Mouse (Mus musculus) CH12.LX (cell line): ENCODE data around the gene Card10. TPM values are rescaled to one million over a fixed set of nuclear protein-coding genes. Genes with fewer than 3 reads are reported as not detected.
A peak's percentile ranks its signal among the peaks of the same experiment; 100 is the strongest.

ENCODE experiments used
- DNase-seq: peaks from one replicate; pipeline ENCODE4 v3.0.0-alpha.2; 2013; ENCODE audit errors: extremely low read depth
- H3K27ac ChIP-seq: 2 replicates; pipeline ENCODE4 v1.5.1; 2012; ENCODE audit warnings: low read depth, mild to moderate bottlenecking, control low read depth, moderate library complexity; ENCODE audit not compliant: insufficient read depth
- H3K27me3 ChIP-seq: replicated peaks from 2 replicates; pipeline ENCODE3; 2012; ENCODE audit warnings: inconsistent platforms
- H3K36me3 ChIP-seq, 2 experiments: replicated peaks in 1 of 2; 2 replicates each; pipeline versions ENCODE3 to v1.6.1; 2012; ENCODE audit warnings: inconsistent platforms in 1 of 2, low read length in 1 of 2, mild to moderate bottlenecking in 1 of 2, mixed read lengths in 1 of 2, moderate library complexity in 1 of 2; ENCODE audit not compliant: control insufficient read depth in 1 of 2, insufficient read depth in 1 of 2
- H3K4me1 ChIP-seq, 2 experiments: 2 replicates each; pipeline ENCODE4 v1.6.1; 2012; ENCODE audit warnings: inconsistent platforms in 1 of 2, moderate library complexity in 1 of 2; ENCODE audit not compliant: insufficient read depth in 2 of 2, control insufficient read depth in 1 of 2
- H3K4me2 ChIP-seq: 2 replicates; pipeline ENCODE4 v1.6.1; 2012; ENCODE audit warnings: low read depth, mild to moderate bottlenecking, control low read depth; ENCODE audit not compliant: poor library complexity, insufficient read depth, severe bottlenecking
- H3K4me3 ChIP-seq, 3 experiments: fragments of 150-350 bp in 1 of 3; sonication (generic) in 1 of 3; replicated peaks in 1 of 3; 2 replicates each; pipeline versions ENCODE3 to v1.5.1; 2011 to 2012; ENCODE audit warnings: low read depth in 2 of 3, low read length in 2 of 3, mild to moderate bottlenecking in 2 of 3, moderate library complexity in 2 of 3, control low read depth in 1 of 3, improper control_type of control experiment in 1 of 3, inconsistent platforms in 1 of 3, mixed read lengths in 1 of 3; ENCODE audit not compliant: poor library complexity in 1 of 3
- H3K79me2 ChIP-seq: replicated peaks from 2 replicates; pipeline ENCODE4 v1.6.1; 2012; ENCODE audit warnings: mild to moderate bottlenecking, moderate library complexity; ENCODE audit not compliant: control insufficient read depth, poor library complexity, insufficient read depth, severe bottlenecking; ENCODE audit errors: extremely low read depth
- H3K9ac ChIP-seq: 2 replicates; pipeline ENCODE4 v1.6.1; 2012; ENCODE audit warnings: low read depth, mild to moderate bottlenecking, control low read depth, moderate library complexity; ENCODE audit not compliant: insufficient read depth
- H3K9me3 ChIP-seq: replicated peaks from 2 replicates; pipeline ENCODE3; 2012; ENCODE audit warnings: low read length, inconsistent platforms, mixed read lengths
- BHLHE40 ChIP-seq: IDR thresholded peaks from 2 replicates; pipeline ENCODE4 v1.6.1; 2011; ENCODE audit warnings: mild to moderate bottlenecking, low read depth, low read length, improper control_type of control experiment
- CTCF ChIP-seq, 2 experiments: IDR thresholded peaks in 1 of 2; conservative IDR thresholded peaks in 1 of 2; 2 replicates each; pipeline ENCODE4 v1.5.1; 2011 to 2012; ENCODE audit warnings: low read depth in 2 of 2, low read length in 2 of 2, improper control_type of control experiment in 1 of 2, inconsistent platforms in 1 of 2, mild to moderate bottlenecking in 1 of 2, moderate library complexity in 1 of 2
- E2F4 ChIP-seq: IDR thresholded peaks from 2 replicates; pipeline ENCODE4 v1.6.1; 2011; ENCODE audit warnings: low read depth, low read length, improper control_type of control experiment; ENCODE audit not compliant: insufficient replicate concordance
- ELF1 ChIP-seq: IDR thresholded peaks from 2 replicates; pipeline ENCODE4 v1.6.1; 2014; ENCODE audit warnings: low read depth, mild to moderate bottlenecking, inconsistent platforms, low read length, improper control_type of control experiment
- EP300 ChIP-seq: IDR thresholded peaks from 2 replicates; pipeline ENCODE4 v1.6.1; 2011; ENCODE audit warnings: low read length, improper control_type of control experiment
- GABPA ChIP-seq: IDR thresholded peaks from 2 replicates; pipeline ENCODE4 v1.6.1; 2012; ENCODE audit warnings: low read depth, low read length, improper control_type of control experiment, inconsistent platforms; ENCODE audit not compliant: insufficient replicate concordance
- HCFC1 ChIP-seq: IDR thresholded peaks from 2 replicates; pipeline ENCODE4 v1.6.1; 2012; ENCODE audit warnings: low read depth, mild to moderate bottlenecking, inconsistent platforms, low read length, improper control_type of control experiment
- IRF4 ChIP-seq: IDR thresholded peaks from 2 replicates; pipeline ENCODE4 v1.6.1; 2014; ENCODE audit warnings: low read depth, mild to moderate bottlenecking, inconsistent platforms, low read length, improper control_type of control experiment
- JUND ChIP-seq: conservative IDR thresholded peaks from 2 replicates; pipeline ENCODE4 v1.6.1; 2011; ENCODE audit warnings: low read depth, low read length, improper control_type of control experiment
- KAT2A ChIP-seq: IDR thresholded peaks from 2 replicates; pipeline ENCODE4 v1.6.1; 2012; ENCODE audit warnings: low read length, improper control_type of control experiment, inconsistent platforms; ENCODE audit not compliant: insufficient replicate concordance
- MAX ChIP-seq: IDR thresholded peaks from 2 replicates; pipeline ENCODE4 v1.6.1; 2011; ENCODE audit warnings: low read length, improper control_type of control experiment
- MEF2A ChIP-seq: IDR thresholded peaks from 2 replicates; pipeline ENCODE4 v1.6.1; 2014; ENCODE audit warnings: low read depth, mild to moderate bottlenecking, inconsistent platforms, low read length, improper control_type of control experiment, borderline replicate concordance
- MXI1 ChIP-seq: IDR thresholded peaks from 2 replicates; pipeline ENCODE4 v1.6.1; 2011; ENCODE audit warnings: mild to moderate bottlenecking, low read depth, low read length, improper control_type of control experiment
- NELFE ChIP-seq: IDR thresholded peaks from 2 replicates; pipeline ENCODE4 v1.6.1; 2011; ENCODE audit warnings: low read depth, low read length, improper control_type of control experiment
- RAD21 ChIP-seq: IDR thresholded peaks from 2 replicates; pipeline ENCODE4 v1.6.1; 2011; ENCODE audit warnings: low read depth, mild to moderate bottlenecking, low read length, improper control_type of control experiment, moderate library complexity
- RCOR1 ChIP-seq: conservative IDR thresholded peaks from 2 replicates; pipeline ENCODE4 v1.6.1; 2012; ENCODE audit warnings: low read depth, mild to moderate bottlenecking, inconsistent platforms, low read length, improper control_type of control experiment
- SMC3 ChIP-seq: IDR thresholded peaks from 2 replicates; pipeline ENCODE4 v1.6.1; 2011; ENCODE audit warnings: low read depth, low read length, improper control_type of control experiment
- UBTF ChIP-seq: IDR thresholded peaks from 2 replicates; pipeline ENCODE4 v1.6.1; 2012; ENCODE audit warnings: low read depth, mild to moderate bottlenecking, inconsistent platforms, low read length, improper control_type of control experiment, moderate library complexity
- USF1 ChIP-seq: IDR thresholded peaks from 2 replicates; pipeline ENCODE4 v1.6.1; 2014; ENCODE audit warnings: low read depth, mild to moderate bottlenecking, inconsistent platforms, low read length, improper control_type of control experiment
- USF2 ChIP-seq: conservative IDR thresholded peaks from 2 replicates; pipeline ENCODE4 v1.6.1; 2011; ENCODE audit warnings: low read depth, low read length, improper control_type of control experiment
- ZKSCAN1 ChIP-seq: IDR thresholded peaks from 2 replicates; pipeline ENCODE4 v1.6.1; 2012; ENCODE audit warnings: low read depth, inconsistent platforms, low read length, improper control_type of control experiment, borderline replicate concordance
- ZNF384 ChIP-seq: IDR thresholded peaks from 2 replicates; pipeline ENCODE4 v1.6.1; 2012; ENCODE audit warnings: low read depth, low read length, improper control_type of control experiment, inconsistent platforms
- dilution Hi-C: fragments of 300-500 bp; cut with MboI; formaldehyde crosslinking; loops from 2 replicates; pipeline ENCODE4 v1.14.3; 2020; ENCODE audit warnings: low sequenced_read_pairs; ENCODE audit not compliant: extremely low pct_unique_long_range_greater_than_20kb, extremely low pct_ligation_motif_present
- in situ Hi-C: fragments of 300-500 bp; cut with MboI; formaldehyde crosslinking; loops from 3 replicates; pipeline ENCODE4 v1.14.3; 2019; ENCODE audit warnings: low sequenced_read_pairs, low pct_ligation_motif_present, low pct_unique_long_range_greater_than_20kb, mixed read lengths
- polyA plus RNA-seq: library from polyadenylated mRNA; unstranded; fragments of >175 nt; gene quantifications from 2 replicates; pipeline ENCODE4 v1.2.1, GENCODE M21; 2012; ENCODE audit warnings: low read depth; ENCODE audit not compliant: insufficient read length
- total RNA-seq, 2 experiments: library from RNA; depleted of rRNA; stranded (reverse); fragments of 300-350 nt in 1 of 2; fragments of >200 nt in 1 of 2; gene quantifications; 2 replicates each; pipeline ENCODE4 v1.2.3; 2012 to 2014

Gene Card10
- total and polyA plus RNA-seq, 3 experiments: 0.08 TPM; not detected in 2

GRCm38 (mm10) chr15:78779690-78780089 is 23.2 kb downstream of the Card10 start:
- H3K36me3 ChIP-seq: no peaks in the 10 kb centered on the region
- peaks cover 28% of the 10 kb centered on the region for H3K27me3 ChIP-seq
- peaks cover 7 to 34% of the 10 kb centered on the region in 2 experiments for H3K4me1 ChIP-seq
- dilution Hi-C loops: no loop called here
- no peak for TF ChIP-seq USF1
- TF ChIP-seq EP300: no peak
- no peak for TF ChIP-seq NELFE
- TF ChIP-seq KAT2A: no peak
- TF ChIP-seq ELF1: no peak
- TF ChIP-seq MAX: no peak
- TF ChIP-seq E2F4: no peak
- no peak for TF ChIP-seq JUND
- no peak for TF ChIP-seq IRF4
- TF ChIP-seq MEF2A: no peak
- no peak for TF ChIP-seq RCOR1
- TF ChIP-seq GABPA: no peak
- no peak for TF ChIP-seq ZKSCAN1
- TF ChIP-seq CTCF (conservative IDR thresholded peaks at IDR 0.05 in 1 of 2, IDR thresholded peaks at IDR 0.05 in 1 of 2; ENCODE audit: low read depth in 2 of 2, low read length in 2 of 2): no peak
- no peak for TF ChIP-seq ZNF384
- TF ChIP-seq USF2: no peak
- no peak for TF ChIP-seq MXI1
- TF ChIP-seq BHLHE40: no peak
- no peak for TF ChIP-seq HCFC1
- no peak for TF ChIP-seq UBTF
- H3K27ac ChIP-seq: no peak overlapping the region
- DNase-seq: no peak
- H3K4me3 ChIP-seq: no peak overlapping the region
- in situ Hi-C loops: no loop called here
- H3K9me3 ChIP-seq: peaks cover 3% of the 10 kb centered on the region
- H3K4me2 ChIP-seq: no peak overlapping the region
- H3K79me2 ChIP-seq: no peaks in the 10 kb centered on the region
- no peak overlapping the region for H3K9ac ChIP-seq

GRCm38 (mm10) chr15:78779253-78779652 is 23.6 kb downstream of the Card10 start:
- no peak overlapping the region for H3K27ac ChIP-seq
- TF ChIP-seq RAD21: peak; percentile 18
- TF ChIP-seq USF2: no peak
- TF ChIP-seq CTCF (conservative IDR thresholded peaks at IDR 0.05 in 1 of 2, IDR thresholded peaks at IDR 0.05 in 1 of 2; ENCODE audit: low read depth in 2 of 2, low read length in 2 of 2): peak in 1 of 2 experiments; percentile 63; a peak in 2 of 4 replicates
- peak; percentile 31 for TF ChIP-seq SMC3
- dilution Hi-C loops (no loop called here), in situ Hi-C loops (no loop called here)
- H3K9ac ChIP-seq: no peak overlapping the region
- H3K79me2 ChIP-seq: no peaks in the 10 kb centered on the region
- no peaks in the 10 kb centered on the region for H3K36me3 ChIP-seq
- peaks cover 3% of the 10 kb centered on the region for H3K9me3 ChIP-seq
- H3K4me2 ChIP-seq: no peak overlapping the region
- H3K27me3 ChIP-seq: peaks cover 25% of the 10 kb centered on the region
- peaks cover 7 to 38% of the 10 kb centered on the region in 2 experiments for H3K4me1 ChIP-seq
- DNase-seq: no peak
- no peak overlapping the region for H3K4me3 ChIP-seq
